Mouse (Mus musculus) hindbrain, embryonic 13.5 days (tissue): ENCODE data around the gene Ptprcap. TPM values are rescaled to one million over a fixed set of nuclear protein-coding genes. Genes with fewer than 3 reads are reported as not detected.
A peak's percentile ranks its signal among the peaks of the same experiment; 100 is the strongest.

Experiments used
- ATAC-seq: fragments of 200-750 bp; cut with Nextera tagmentation; 2 replicates; pipeline ENCODE4 v1.8.0; 2017; ENCODE audit warnings: moderate TSS enrichment; ENCODE audit not compliant: low FRiP score
- H3K27ac ChIP-seq: fragments of 300-500 bp; sonication (generic); 2 replicates; pipeline ENCODE4 v1.5.1; 2015; ENCODE audit warnings: inconsistent platforms, mild to moderate bottlenecking, moderate library complexity
- H3K27me3 ChIP-seq: fragments of 300-500 bp; sonication (generic); 2 replicates; pipeline ENCODE4 v1.6.1; 2015; ENCODE audit warnings: mild to moderate bottlenecking, inconsistent platforms
- H3K36me3 ChIP-seq: fragments of 300-500 bp; sonication (generic); 2 replicates; pipeline ENCODE4 v1.6.1; 2015; ENCODE audit warnings: mild to moderate bottlenecking, inconsistent platforms
- H3K4me1 ChIP-seq: fragments of 300-500 bp; sonication (generic); replicated peaks from 2 replicates; pipeline ENCODE4 v1.6.1; 2015; ENCODE audit warnings: inconsistent platforms
- H3K4me2 ChIP-seq: fragments of 300-500 bp; sonication (generic); 2 replicates; pipeline ENCODE4 v1.6.1; 2015; ENCODE audit warnings: inconsistent platforms, mild to moderate bottlenecking, moderate library complexity
- H3K4me3 ChIP-seq: fragments of 300-500 bp; sonication (generic); 2 replicates; pipeline ENCODE4 v1.5.1; 2015; ENCODE audit warnings: mild to moderate bottlenecking, inconsistent platforms
- H3K9ac ChIP-seq: fragments of 300-500 bp; sonication (generic); 2 replicates; pipeline ENCODE4 v1.6.1; 2015; ENCODE audit warnings: mild to moderate bottlenecking, inconsistent platforms
- H3K9me3 ChIP-seq: fragments of 300-500 bp; sonication (generic); 2 replicates; pipeline ENCODE4 v1.6.1; 2016; ENCODE audit warnings: inconsistent platforms
- WGBS: fragments of 180-500 bp; shearing (Covaris S2); methylation state at CpG from one replicate; pipeline ENCODE4 v1.1.7; 2015; 5-methylcytosine and 5-hydroxymethylcytosine counted together
- polyA plus RNA-seq: library from polyadenylated mRNA; unstranded; fragments of >200 nt; fragmentation: Nextera tagmentation; extraction: Ambion mirVana; gene quantifications from 2 replicates; pipeline ENCODE4 v1.2.1, GENCODE M21; 2015

Ptprcap gene
- polyA plus RNA-seq, 1 experiment from 2014 or later = 0.66 TPM

GRCm38 (mm10) chr19:4143759-4144268 is 9.6 kb upstream of the Ptprcap start, which contains the start of gene Cabp4:
Gene Cabp4, minus strand, starts transcription at chr19:4144033.
- ATAC-seq = no peak
- Histone ChIP-seq H3K36me3 (no peaks in the 10 kb centered on the region), H3K27me3 (no peaks in the 10 kb centered on the region), H3K9me3 (no peaks in the 10 kb centered on the region), H3K4me1 (peaks cover 15% of the 10 kb centered on the region), H3K27ac (no peak within 1 kb of the TSS), H3K4me3 (no peak within 1 kb of the TSS), H3K4me2 (no peak within 1 kb of the TSS), H3K9ac (no peak within 1 kb of the TSS)
- 86% methylated on average over 7 of the region's 7 CpGs for WGBS

- peaks cover under 1% of the 10 kb centered on the region; the same call in 1 of the 2 replicates for H3K36me3 ChIP-seq
- WGBS = 86% methylated on average over 16 of the region's 16 CpGs
Measured at GRCm38 (mm10) chr19:4144550-4145498, 8.6 kb upstream of the Ptprcap start.

GRCm38 (mm10) chr19:4145936-4146335 is 7.5 kb upstream of the Ptprcap start:
- Histone ChIP-seq H3K36me3 (peaks cover 12% of the 10 kb centered on the region), H3K4me2 (no peak overlapping the region), H3K4me3 (no peak overlapping the region), H3K9ac (no peak overlapping the region), H3K4me1 (peaks cover 30% of the 10 kb centered on the region), H3K9me3 (no peaks in the 10 kb centered on the region), H3K27ac (no peak overlapping the region), H3K27me3 (no peaks in the 10 kb centered on the region)
- WGBS = 88% methylated on average over 5 of the region's 5 CpGs
- ATAC-seq = no peak

More at GRCm38 (mm10) chr19:4144550-4145498, 8.6 kb upstream of the Ptprcap start:
- no peaks in the 10 kb centered on the region for H3K9me3 ChIP-seq
- no peak overlapping the region for H3K9ac ChIP-seq
- no peak overlapping the region for H3K4me3 ChIP-seq
- no peak overlapping the region for H3K4me2 ChIP-seq
- ATAC-seq = no peak
- H3K27me3 ChIP-seq = no peaks in the 10 kb centered on the region
- peaks cover 21% of the 10 kb centered on the region for H3K4me1 ChIP-seq
- H3K27ac ChIP-seq = no peak overlapping the region

GRCm38 (mm10) chr19:4146366-4147021 is 6.9 kb upstream of the Ptprcap start:
- no peaks in the 10 kb centered on the region for H3K9me3 ChIP-seq
- no peak overlapping the region for H3K27ac ChIP-seq
- H3K9ac ChIP-seq = no peak overlapping the region
- ATAC-seq = no peak
- no peak overlapping the region for H3K4me3 ChIP-seq
- 65% methylated on average over 12 of the region's 12 CpGs for WGBS
- peaks cover 17% of the 10 kb centered on the region for H3K36me3 ChIP-seq
- no peak overlapping the region for H3K4me2 ChIP-seq
- H3K27me3 ChIP-seq = no peaks in the 10 kb centered on the region
- H3K4me1 ChIP-seq = peaks cover 30% of the 10 kb centered on the region

GRCm38 (mm10) chr19:4147022-4147405 is 6.4 kb upstream of the Ptprcap start:
- H3K27ac ChIP-seq = no peak overlapping the region
- no peak overlapping the region for H3K9ac ChIP-seq
- H3K4me3 ChIP-seq = no peak overlapping the region
- no peaks in the 10 kb centered on the region for H3K9me3 ChIP-seq
- peaks cover 21% of the 10 kb centered on the region for H3K36me3 ChIP-seq
- no peak for ATAC-seq
- WGBS = 40% methylated on average over 3 of the region's 3 CpGs
- no peak overlapping the region for H3K4me2 ChIP-seq
- peaks cover 30% of the 10 kb centered on the region for H3K4me1 ChIP-seq
- no peaks in the 10 kb centered on the region for H3K27me3 ChIP-seq

GRCm38 (mm10) chr19:4147782-4148490 is 5.5 kb upstream of the Ptprcap start:
- peak overlapping the region; percentile 93 for H3K4me2 ChIP-seq
- WGBS = 33% methylated on average over 9 of the region's 9 CpGs
- ATAC-seq = no peak
- H3K4me3 ChIP-seq = peak overlapping the region; percentile 85
- peaks cover 30% of the 10 kb centered on the region for H3K4me1 ChIP-seq
- no peaks in the 10 kb centered on the region for H3K9me3 ChIP-seq
- peak overlapping the region; percentile 94 for H3K9ac ChIP-seq
- peak overlapping the region; percentile 46 for H3K27ac ChIP-seq
- peaks cover 29% of the 10 kb centered on the region for H3K36me3 ChIP-seq
- no peaks in the 10 kb centered on the region for H3K27me3 ChIP-seq

GRCm38 (mm10) chr19:4148491-4148806 is 5.0 kb upstream of the Ptprcap start, which contains the start of gene Coro1b:
Gene Coro1b, plus strand, starts transcription at chr19:4148619.
- H3K9me3 ChIP-seq = no peaks in the 10 kb centered on the region
- peak within 1 kb of the TSS; percentile 85 for H3K4me3 ChIP-seq
- peak within 1 kb of the TSS; percentile 93 for H3K4me2 ChIP-seq
- H3K27ac ChIP-seq = peak within 1 kb of the TSS; percentile 85
- peaks cover 30% of the 10 kb centered on the region for H3K4me1 ChIP-seq
- no peaks in the 10 kb centered on the region for H3K27me3 ChIP-seq
- peak within 1 kb of the TSS; percentile 94 for H3K9ac ChIP-seq
- H3K36me3 ChIP-seq = peaks cover 34% of the 10 kb centered on the region
- WGBS = 0% methylated on average over 33 of the region's 33 CpGs
- ATAC-seq = peak; percentile 93

- Histone ChIP-seq H3K27me3 (no peaks in the 10 kb centered on the region), H3K4me3 (peak overlapping the region; percentile 85), H3K4me1 (peaks cover 30% of the 10 kb centered on the region), H3K9ac (peak overlapping the region; percentile 94), H3K4me2 (peak overlapping the region; percentile 93), H3K36me3 (peaks cover 37% of the 10 kb centered on the region), H3K27ac (peak overlapping the region; percentile 85), H3K9me3 (no peaks in the 10 kb centered on the region)
- 6% methylated on average over 8 of the region's 8 CpGs for WGBS
- ATAC-seq = peak; percentile 37; the same call in 1 of the 2 replicates
Measured at GRCm38 (mm10) chr19:4148819-4149218, 4.6 kb upstream of the Ptprcap start.

- Histone ChIP-seq H3K4me3 (peak overlapping the region; percentile 85), H3K4me1 (peaks cover 30% of the 10 kb centered on the region), H3K4me2 (peak overlapping the region; percentile 93), H3K27me3 (no peaks in the 10 kb centered on the region), H3K27ac (no peak overlapping the region), H3K9me3 (no peaks in the 10 kb centered on the region), H3K9ac (peak overlapping the region; percentile 94), H3K36me3 (peaks cover 37% of the 10 kb centered on the region)
- no peak for ATAC-seq
- WGBS = 91% methylated on average over 11 of the region's 11 CpGs
Measured at GRCm38 (mm10) chr19:4149283-4149682, 4.1 kb upstream of the Ptprcap start.

- Histone ChIP-seq H3K27me3 (no peaks in the 10 kb centered on the region), H3K9ac (peak overlapping the region; percentile 94), H3K9me3 (no peaks in the 10 kb centered on the region), H3K36me3 (peaks cover 37% of the 10 kb centered on the region), H3K27ac (no peak overlapping the region), H3K4me1 (peaks cover 30% of the 10 kb centered on the region), H3K4me2 (peak overlapping the region; percentile 93), H3K4me3 (peak overlapping the region; percentile 85)
- no peak for ATAC-seq
- 93% methylated on average over 17 of the region's 17 CpGs for WGBS
Measured at GRCm38 (mm10) chr19:4149764-4150461, 3.5 kb upstream of the Ptprcap start.
